ENCODE assay signal across 8 mouse cellular contexts in the genomic region with DNA sequence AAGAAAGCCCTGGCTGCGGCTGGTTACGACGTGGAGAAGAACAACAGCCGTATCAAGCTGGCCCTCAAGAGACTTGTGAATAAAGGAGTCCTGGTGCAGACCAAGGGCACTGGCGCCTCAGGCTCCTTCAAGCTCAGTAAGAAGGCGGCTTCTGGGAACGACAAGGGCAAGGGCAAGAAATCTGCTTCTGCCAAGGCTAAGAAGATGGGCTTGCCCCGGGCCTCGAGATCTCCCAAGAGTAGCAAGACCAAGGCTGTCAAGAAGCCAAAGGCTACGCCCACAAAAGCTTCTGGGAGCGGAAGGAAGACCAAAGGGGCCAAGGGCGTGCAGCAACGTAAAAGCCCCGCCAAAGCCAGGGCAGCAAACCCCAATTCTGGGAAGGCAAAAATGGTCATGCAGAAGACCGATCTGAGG. TPM values are rescaled to one million over a fixed set of nuclear protein-coding genes. Genes with fewer than 3 reads are reported as not detected.
DNase-seq lines count a peak whose midpoint lies in the region; ATAC-seq lines count a peak whose summit lies in the region.

No protein-coding gene starts in this region.

- 53% methylated on average over 15 of the region's 15 CpGs for WGBS in heart, embryonic 14.5 days

- DNase-seq in heart, adult 18-20 months = no peak
- DNase-seq in ovary, adult 18-20 months (ENCODE audit: low spot score) = peak; percentile 64
- no peak for DNase-seq in ovary, postnatal 10 days (ENCODE audit: low spot score)
- DNase-seq in spleen, postnatal 4 days (ENCODE audit: low spot score in 2 of 2) = peak; percentile 48 to 72
- no peak for DNase-seq in layer of hippocampus, adult 9-11 months

- H3K9me3 ChIP-seq in heart, embryonic 14.5 days (ENCODE audit: control insufficient read depth, low read length) = no peaks in the 10 kb centered on the region

- no peaks in the 10 kb centered on the region for H3K36me3 ChIP-seq in heart, embryonic 14.5 days (ENCODE audit: control insufficient read depth, insufficient read depth, low read length)

- H3K9ac ChIP-seq in heart, embryonic 14.5 days (ENCODE audit: low read length) = 0 out of 2 replicates have a peak overlapping the region, but pooled peaks have one; percentile 12

- no peak overlapping the region for H3K27ac ChIP-seq in heart, embryonic 14.5 days (replicated peaks in 1 of 2; ENCODE audit: control insufficient read depth in 1 of 2, insufficient read depth in 1 of 2, low read depth in 2 of 2, low read length in 2 of 2)

- peaks cover 4 to 7% of the 10 kb centered on the region in 2 experiments; a peak in 2 of 4 replicates for H3K4me1 ChIP-seq in heart, embryonic 14.5 days (ENCODE audit: control insufficient read depth in 2 of 2, insufficient read depth in 2 of 2, low read length in 2 of 2)

- no peak for ATAC-seq in heart, embryonic 14.5 days (ENCODE audit: insufficient number of reproducible peaks, insufficient read depth, low FRiP score, low read depth)
- 0 out of 2 replicates have a peak, but pooled peaks have one; percentile 23 for ATAC-seq in erythroblast, adult 5-6 weeks (replicated peaks; ENCODE audit: low FRiP score, poor library complexity, severe bottlenecking)
- ATAC-seq in megakaryocyte-erythroid progenitor cell, adult 5-6 weeks (replicated peaks; ENCODE audit: low FRiP score, low TSS enrichment, poor library complexity, severe bottlenecking) = no peak

- no peaks in the 10 kb centered on the region for H3K27me3 ChIP-seq in heart, embryonic 14.5 days (ENCODE audit: control insufficient read depth, insufficient read depth, low read length)

- H3K4me3 ChIP-seq in heart, embryonic 14.5 days (ENCODE audit: control insufficient read depth in 1 of 2, insufficient read depth in 1 of 2, low read depth in 1 of 2, low read length in 2 of 2) = no peak overlapping the region

- peak overlapping the region; percentile 34; the same call in 1 of the 2 replicates for H3K4me2 ChIP-seq in heart, embryonic 14.5 days (ENCODE audit: low read length)

RNA-seq across cellular contexts. Expression of a gene that starts 0.5 kb away (rescaled TPM):
- 0.30 TPM in 1 of 2 replicates, not detected in the other for polyA plus RNA-seq in heart, embryonic 14.5 days (2014; fragmentation: Nextera tagmentation; extraction: Ambion mirVana)
- total RNA-seq in heart, adult 18-20 months (2021) = not detected
- not detected in 2 replicates for total RNA-seq in erythroblast, adult 5-6 weeks (2015; ENCODE audit: low replicate concordance)
- total RNA-seq in erythroblast, adult 5-6 weeks (2017; ENCODE audit: low replicate concordance) = 1.9 and 2.0 TPM in 2 replicates
- total RNA-seq in megakaryocyte-erythroid progenitor cell, adult 5-6 weeks (2014; fragmentation: Nextera tagmentation) = 1.3 TPM in 1 of 2 replicates, not detected in the other
- 1.3 TPM in 1 of 2 replicates, not detected in the other for total RNA-seq in megakaryocyte-erythroid progenitor cell, adult 5-6 weeks (2017)

RNA-seq across cellular contexts. Expression of a gene that starts 2.2 kb away (rescaled TPM):
- polyA plus RNA-seq in heart, embryonic 14.5 days (2014; fragmentation: Nextera tagmentation; extraction: Ambion mirVana) = 2.2 and 3.2 TPM in 2 replicates
- 10 to 100 TPM; 42.5 to 46.8 TPM for total RNA-seq in heart, adult 18-20 months (2021)
- 59.8 and 77.5 TPM in 2 replicates for total RNA-seq in erythroblast, adult 5-6 weeks (2015; ENCODE audit: low replicate concordance)
- 249 and 402 TPM in 2 replicates for total RNA-seq in erythroblast, adult 5-6 weeks (2017; ENCODE audit: low replicate concordance)
- 153 and 163 TPM in 2 replicates for total RNA-seq in megakaryocyte-erythroid progenitor cell, adult 5-6 weeks (2014; fragmentation: Nextera tagmentation)
- total RNA-seq in megakaryocyte-erythroid progenitor cell, adult 5-6 weeks (2017) = 166 and 397 TPM in 2 replicates

RNA-seq across cellular contexts. Expression of a gene that starts 12.1 kb away (rescaled TPM):
- 51.9 and 57.5 TPM in 2 replicates for polyA plus RNA-seq in heart, embryonic 14.5 days (2014; fragmentation: Nextera tagmentation; extraction: Ambion mirVana)
- total RNA-seq in heart, adult 18-20 months (2021) = 10 to 100 TPM; 71.2 to 76.1 TPM
- total RNA-seq in erythroblast, adult 5-6 weeks (2015; ENCODE audit: low replicate concordance) = 44.9 and 49.2 TPM in 2 replicates
- 164 and 206 TPM in 2 replicates for total RNA-seq in erythroblast, adult 5-6 weeks (2017; ENCODE audit: low replicate concordance)
- total RNA-seq in megakaryocyte-erythroid progenitor cell, adult 5-6 weeks (2014; fragmentation: Nextera tagmentation) = 74.9 and 133 TPM in 2 replicates
- total RNA-seq in megakaryocyte-erythroid progenitor cell, adult 5-6 weeks (2017) = 136 and 209 TPM in 2 replicates

RNA-seq across cellular contexts. Expression of a gene that starts 12.3 kb away (rescaled TPM):
- polyA plus RNA-seq in heart, embryonic 14.5 days (2014; fragmentation: Nextera tagmentation; extraction: Ambion mirVana) = 0.46 and 0.65 TPM in 2 replicates
- total RNA-seq in heart, adult 18-20 months (2021) = 1 to 10 TPM; 1.2 to 1.3 TPM
- total RNA-seq in erythroblast, adult 5-6 weeks (2015; ENCODE audit: low replicate concordance) = 5.6 and 12.3 TPM in 2 replicates
- 55.5 and 70.6 TPM in 2 replicates for total RNA-seq in erythroblast, adult 5-6 weeks (2017; ENCODE audit: low replicate concordance)
- 3.8 and 6.0 TPM in 2 replicates for total RNA-seq in megakaryocyte-erythroid progenitor cell, adult 5-6 weeks (2014; fragmentation: Nextera tagmentation)
- 56.0 and 87.4 TPM in 2 replicates for total RNA-seq in megakaryocyte-erythroid progenitor cell, adult 5-6 weeks (2017)

RNA-seq across cellular contexts. Expression of a gene that starts 14.6 kb away (rescaled TPM):
- polyA plus RNA-seq in heart, embryonic 14.5 days (2014; fragmentation: Nextera tagmentation; extraction: Ambion mirVana) = 13.0 and 15.1 TPM in 2 replicates
- 10 to 100 TPM; 60.9 to 64.1 TPM for total RNA-seq in heart, adult 18-20 months (2021)
- total RNA-seq in erythroblast, adult 5-6 weeks (2015; ENCODE audit: low replicate concordance) = 5.0 and 17.9 TPM in 2 replicates
- total RNA-seq in erythroblast, adult 5-6 weeks (2017; ENCODE audit: low replicate concordance) = 2.0 and 4.5 TPM in 2 replicates
- total RNA-seq in megakaryocyte-erythroid progenitor cell, adult 5-6 weeks (2014; fragmentation: Nextera tagmentation) = not detected in 2 replicates
- 0.27 and 1.9 TPM in 2 replicates for total RNA-seq in megakaryocyte-erythroid progenitor cell, adult 5-6 weeks (2017)

Comparison
In these comparisons a context has a peak if more than half of its experiments do, and no peak if none do; other contexts are left out.
1. DNase-seq: peak in ovary, adult 18-20 months (single experiment) and spleen, postnatal 4 days (2 of 2); none in heart, adult 18-20 months (0 of 2), ovary, postnatal 10 days (single experiment) and layer of hippocampus, adult 9-11 months (single experiment).